Mouse (Mus musculus) cortical plate, adult 2 months (tissue): ENCODE data around the gene Tbrg4.

Source experiments
- CTCF ChIP-seq: fragments of 200-500 bp; IDR thresholded peaks from 2 replicates; pipeline ENCODE4 v1.5.1; 2011; ENCODE audit warnings: mild to moderate bottlenecking, control low read depth, low read length; ENCODE audit not compliant: insufficient read depth; ENCODE audit errors: extremely low read depth
- POLR2A ChIP-seq: fragments of 200-500 bp; IDR thresholded peaks from 2 replicates; pipeline ENCODE4 v1.6.1; 2011; ENCODE audit warnings: mild to moderate bottlenecking, low read length, control low read depth; ENCODE audit not compliant: insufficient read depth; ENCODE audit errors: extremely low read depth

DNA sequence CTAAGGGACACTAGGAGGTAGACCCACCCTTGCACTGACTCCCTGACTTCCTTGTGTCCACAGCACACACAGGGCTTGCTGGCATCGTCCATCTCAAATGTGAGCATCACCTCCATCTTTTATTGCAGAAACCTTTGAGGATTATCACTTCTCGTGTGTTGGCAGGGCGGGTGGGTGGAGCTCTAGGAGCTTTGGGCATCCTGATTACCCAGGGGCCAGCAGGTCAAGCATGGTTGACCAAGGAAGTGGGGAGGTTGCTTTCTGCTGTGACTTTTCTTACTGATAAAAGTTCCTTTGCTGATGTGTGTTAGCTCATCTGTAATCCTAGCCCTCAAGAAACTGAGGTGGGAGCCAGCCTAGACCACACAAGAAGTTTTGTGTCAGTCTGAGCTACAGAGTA is 49.7 kb downstream of the Tbrg4 start:
- TF ChIP-seq POLR2A = no peak
- no peak for TF ChIP-seq CTCF
